In genomic region chr2:138708763-138709162, GRCm38 (mm10) we compare ENCODE assay signal across 15 mouse cellular contexts.
DNase-seq lines count a peak whose midpoint lies in the region; ATAC-seq lines count a peak whose summit lies in the region.
"Had no signal": no experiment of that assay in that cellular context is flagged by ENCODE, and none has a peak within 500 bp of the region (broad histone marks: within the 10 kb centered on the region; RNA-seq: fewer than 3 reads in every experiment).

No protein-coding gene starts in this region.

- H3K4me2 ChIP-seq in hindbrain, embryonic 11.5 days (replicated peaks; ENCODE audit: low read depth, low read length) = no peak overlapping the region
- H3K4me2 ChIP-seq in hindbrain, embryonic 13.5 days = no peak overlapping the region
- no peak overlapping the region for H3K4me2 ChIP-seq in midbrain, embryonic 11.5 days
- H3K4me2 ChIP-seq: forebrain, embryonic 15.5 days; midbrain, embryonic 15.5 days had no signal

- no peak overlapping the region for H3K27ac ChIP-seq in hindbrain, embryonic 11.5 days (ENCODE audit: low read depth, low read length)
- H3K27ac ChIP-seq in hindbrain, embryonic 13.5 days = no peak overlapping the region
- no peak overlapping the region for H3K27ac ChIP-seq in midbrain, embryonic 11.5 days (ENCODE audit: low read depth, low read length)
- H3K27ac ChIP-seq: forebrain, embryonic 15.5 days; liver, embryonic 14.5 days; midbrain, embryonic 15.5 days had no signal

- H3K9me3 ChIP-seq in hindbrain, embryonic 11.5 days (ENCODE audit: control insufficient read depth, low read length) = no peaks in the 10 kb centered on the region
- H3K9me3 ChIP-seq in hindbrain, embryonic 13.5 days = no peaks in the 10 kb centered on the region
- H3K9me3 ChIP-seq in midbrain, embryonic 11.5 days (ENCODE audit: control insufficient read depth, low read length) = no peaks in the 10 kb centered on the region
- H3K9me3 ChIP-seq: forebrain, embryonic 15.5 days; midbrain, embryonic 15.5 days had no signal

- H3K4me1 ChIP-seq in hindbrain, embryonic 11.5 days (replicated peaks; ENCODE audit: control insufficient read depth, insufficient read depth, low read length) = no peaks in the 10 kb centered on the region
- 0 out of 2 replicates have a peak, but pooled peaks cover 2% of the 10 kb centered on the region for H3K4me1 ChIP-seq in hindbrain, embryonic 13.5 days (replicated peaks)
- no peaks in the 10 kb centered on the region for H3K4me1 ChIP-seq in midbrain, embryonic 11.5 days (ENCODE audit: control insufficient read depth, insufficient read depth, low read length)
- H3K4me1 ChIP-seq: forebrain, embryonic 15.5 days; midbrain, embryonic 15.5 days had no signal

- 9% methylated on average over 2 of the region's 2 CpGs for WGBS in hindbrain, embryonic 11.5 days
- 13% methylated on average over 2 of the region's 2 CpGs for WGBS in hindbrain, embryonic 13.5 days
- WGBS in midbrain, embryonic 11.5 days = 57% methylated on average over 2 of the region's 2 CpGs

- intact Hi-C loops in left cerebral cortex, postnatal 4 days (cut with DNase I) = no loop called here

- no peak overlapping the region for H3K4me3 ChIP-seq in hindbrain, embryonic 11.5 days (ENCODE audit: low read depth, low read length)
- H3K4me3 ChIP-seq in hindbrain, embryonic 13.5 days = no peak overlapping the region
- no peak overlapping the region for H3K4me3 ChIP-seq in midbrain, embryonic 11.5 days (ENCODE audit: low read depth, low read length)
- H3K4me3 ChIP-seq: forebrain, embryonic 15.5 days; heart, adult 2 months; midbrain, embryonic 15.5 days had no signal

- peak; percentile 54 for ATAC-seq in hindbrain, embryonic 11.5 days (ENCODE audit: low FRiP score)
- ATAC-seq in hindbrain, embryonic 13.5 days (ENCODE audit: low FRiP score) = no peak
- ATAC-seq in midbrain, embryonic 11.5 days (ENCODE audit: low FRiP score) = no peak
- ATAC-seq: forebrain, embryonic 15.5 days; midbrain, embryonic 15.5 days had no signal

- H3K9ac ChIP-seq in hindbrain, embryonic 11.5 days (ENCODE audit: low read depth, low read length) = no peak overlapping the region
- no peak overlapping the region for H3K9ac ChIP-seq in hindbrain, embryonic 13.5 days
- H3K9ac ChIP-seq in midbrain, embryonic 11.5 days (ENCODE audit: low read length) = no peak overlapping the region
- H3K9ac ChIP-seq: forebrain, embryonic 15.5 days; liver, embryonic 14.5 days; midbrain, embryonic 15.5 days had no signal

- no peaks in the 10 kb centered on the region for H3K36me3 ChIP-seq in hindbrain, embryonic 11.5 days (ENCODE audit: control insufficient read depth, insufficient read depth, low read length)
- H3K36me3 ChIP-seq in hindbrain, embryonic 13.5 days = no peaks in the 10 kb centered on the region
- H3K36me3 ChIP-seq in midbrain, embryonic 11.5 days (ENCODE audit: control insufficient read depth, insufficient read depth, low read length) = no peaks in the 10 kb centered on the region
- H3K36me3 ChIP-seq: forebrain, embryonic 15.5 days; midbrain, embryonic 15.5 days had no signal

- H3K27me3 ChIP-seq in hindbrain, embryonic 11.5 days (ENCODE audit: control insufficient read depth, insufficient read depth, low read length) = no peaks in the 10 kb centered on the region
- no peaks in the 10 kb centered on the region for H3K27me3 ChIP-seq in hindbrain, embryonic 13.5 days
- H3K27me3 ChIP-seq in midbrain, embryonic 11.5 days (ENCODE audit: control insufficient read depth, insufficient read depth, low read length) = no peaks in the 10 kb centered on the region
- H3K27me3 ChIP-seq: forebrain, embryonic 15.5 days; midbrain, embryonic 15.5 days had no signal

- peak; percentile 1 for DNase-seq in hindbrain, embryonic 11.5 days (ENCODE audit: low spot score)
- peak; percentile 10 for DNase-seq in left cerebral cortex, adult 11 months (ENCODE audit: low spot score)
- no peak for DNase-seq in left cerebral cortex, postnatal 4 days
- DNase-seq in embryo, embryonic 11.5 days (ENCODE audit: low read depth, low spot score) = peak; percentile 7
- peak; percentile 67 for DNase-seq in mesoderm, embryonic 11.5 days (ENCODE audit: low read depth, low spot score)
- DNase-seq in yolk sac, embryonic 10.5 days (ENCODE audit: low spot score) = no peak
- no peak for DNase-seq in midbrain, embryonic 11.5 days (ENCODE audit: low spot score, missing footprints)
- DNase-seq: cerebellum, adult 8-10 months; heart, adult 2 months; heart, postnatal 10 days; lung, postnatal 14 days had no signal

Comparison
In these comparisons a context has a peak if more than half of its experiments do, and no peak if none do; other contexts are left out.
1. DNase-seq: peak in hindbrain, embryonic 11.5 days (single experiment), left cerebral cortex, adult 11 months (single experiment), embryo, embryonic 11.5 days (single experiment) and mesoderm, embryonic 11.5 days (single experiment); none in left cerebral cortex, postnatal 4 days (single experiment), yolk sac, embryonic 10.5 days (single experiment) and midbrain, embryonic 11.5 days (single experiment).